In genomic region chr3:89795746-89796145, GRCm38 (mm10) we compare ENCODE assay signal across 12 mouse cellular contexts. TPM values are rescaled to one million over a fixed set of nuclear protein-coding genes. Genes with fewer than 3 reads are reported as not detected.
A peak's percentile ranks its signal among the peaks of the same experiment; 100 is the strongest.
DNase-seq lines count a peak whose midpoint lies in the region; ATAC-seq and TF ChIP-seq lines count a peak whose summit lies in the region.
"Had no signal": no experiment of that assay in that cellular context is flagged by ENCODE, and none has a peak within 500 bp of the region (broad histone marks: within the 10 kb centered on the region; RNA-seq: fewer than 3 reads in every experiment).

No protein-coding gene starts in this region.

- no peak; the same call in none of the 2 replicates for TF ChIP-seq RAD21 in CH12.LX (IDR thresholded peaks at IDR 0.05; ENCODE audit: low read depth, low read length)

- 0 out of 2 replicates have a peak, but pooled peaks cover 3% of the 10 kb centered on the region for H3K4me1 ChIP-seq in kidney, postnatal 0 days (replicated peaks; ENCODE audit: insufficient read depth, low read length)
- H3K4me1 ChIP-seq in CH12.LX (ENCODE audit: control insufficient read depth in 1 of 2, insufficient read depth in 2 of 2): peaks cover 4 to 26% of the 10 kb centered on the region in 2 experiments

- no peak overlapping the region for H3K4me3 ChIP-seq in kidney, postnatal 0 days (replicated peaks; ENCODE audit: low read depth, low read length)
- no peak overlapping the region for H3K4me3 ChIP-seq in CH12.LX (replicated peaks in 1 of 3; ENCODE audit: low read depth in 2 of 3, low read length in 2 of 3, poor library complexity in 1 of 3)
- H3K4me3 ChIP-seq: erythroblast, embryonic 14.5 days; limb, embryonic 10.5 days had no signal

- 77% methylated on average over 5 of the region's 5 CpGs for WGBS in kidney, postnatal 0 days

- no peaks in the 10 kb centered on the region for H3K36me3 ChIP-seq in kidney, postnatal 0 days (ENCODE audit: insufficient read depth, low read length)
- no peaks in the 10 kb centered on the region for H3K36me3 ChIP-seq in CH12.LX (replicated peaks in 1 of 2; ENCODE audit: control insufficient read depth in 1 of 2, insufficient read depth in 1 of 2, low read length in 1 of 2)
- H3K36me3 ChIP-seq: limb, embryonic 10.5 days had no signal

- no peak for TF ChIP-seq POLR2A in CH12.LX (IDR thresholded peaks at IDR 0.05; ENCODE audit: low read depth, low read length)

- H3K27ac ChIP-seq in kidney, postnatal 0 days: no peak overlapping the region
- H3K27ac ChIP-seq in CH12.LX (ENCODE audit: insufficient read depth, low read depth): no peak overlapping the region
- H3K27ac ChIP-seq: limb, embryonic 10.5 days had no signal

- H3K79me2 ChIP-seq in CH12.LX (replicated peaks; ENCODE audit: control insufficient read depth, extremely low read depth, insufficient read depth, poor library complexity, severe bottlenecking): no peaks in the 10 kb centered on the region

- H3K4me2 ChIP-seq in kidney, postnatal 0 days (ENCODE audit: low read length): no peak overlapping the region
- peak overlapping the region; percentile 5; the same call in 1 of the 2 replicates for H3K4me2 ChIP-seq in CH12.LX (ENCODE audit: insufficient read depth, low read depth, poor library complexity, severe bottlenecking)
- H3K4me2 ChIP-seq: heart, embryonic 11.5 days had no signal

- H3K9me3 ChIP-seq in kidney, postnatal 0 days (replicated peaks; ENCODE audit: low read length): no peaks in the 10 kb centered on the region
- peaks cover 2% of the 10 kb centered on the region for H3K9me3 ChIP-seq in CH12.LX (replicated peaks; ENCODE audit: low read length)
- H3K9me3 ChIP-seq: limb, embryonic 10.5 days had no signal

- H3K27me3 ChIP-seq in kidney, postnatal 0 days (ENCODE audit: insufficient read depth, low read length): no peaks in the 10 kb centered on the region
- no peaks in the 10 kb centered on the region for H3K27me3 ChIP-seq in CH12.LX (replicated peaks)

- no peak overlapping the region for H3K9ac ChIP-seq in kidney, postnatal 0 days (ENCODE audit: low read depth, low read length)
- H3K9ac ChIP-seq in CH12.LX (ENCODE audit: insufficient read depth, low read depth): no peak overlapping the region

- in situ Hi-C loops in CH12.LX (cut with MboI; ENCODE audit: low pct_ligation_motif_present, low pct_unique_long_range_greater_than_20kb, low sequenced_read_pairs): loop anchor here (10.0 to 25.0 kb wide), 2 partner anchors 167 to 279 kb away; partner anchors contain the start of genes Atp8b2 and Tpm3

- DNase-seq in kidney, postnatal 0 days (ENCODE audit: low spot score): peak; percentile 16
- DNase-seq in kidney, adult 8-10 months: no peak
- DNase-seq in CH12.LX (ENCODE audit: extremely low read depth): no peak
- DNase-seq in Muller cell, postnatal 12 days (ENCODE audit: inconsistent ontology term): peak; percentile 70
- DNase-seq in left cerebral cortex, adult 9 months (ENCODE audit: low spot score in 2 of 2): no peak
- DNase-seq in cerebellum, adult 9-11 months: no peak
- DNase-seq: cerebellum, postnatal 36 days had no signal

- no peak for TF ChIP-seq EP300 in CH12.LX (IDR thresholded peaks at IDR 0.05; ENCODE audit: low read length)

- dilution Hi-C loops in CH12.LX (cut with MboI; ENCODE audit: extremely low pct_ligation_motif_present, extremely low pct_unique_long_range_greater_than_20kb, low sequenced_read_pairs): no loop called here

- no peak for ATAC-seq in kidney, postnatal 0 days (replicated peaks; ENCODE audit: low FRiP score, low read depth)
- ATAC-seq in megakaryocyte, adult 5-6 weeks (ENCODE audit: poor library complexity, severe bottlenecking): 0 out of 2 replicates have a peak, but pooled peaks have one; percentile 12
- ATAC-seq: midbrain, embryonic 16.5 days had no signal

- TF ChIP-seq CTCF in kidney, postnatal 0 days (IDR thresholded peaks at IDR 0.05; ENCODE audit: low read depth): peak; percentile 41; the same call in 1 of the 2 replicates
- peak in 1 of 2 experiments; percentile 50; a peak in 2 of 4 replicates for TF ChIP-seq CTCF in CH12.LX (conservative IDR thresholded peaks at IDR 0.05 in 1 of 2, IDR thresholded peaks at IDR 0.05 in 1 of 2; ENCODE audit: low read depth in 2 of 2, low read length in 2 of 2)

TF ChIP-seq in CH12.LX, 34 proteins besides CTCF, POLR2A, EP300 and RAD21:
- no peak for TF ChIP-seq MEF2A (IDR thresholded peaks at IDR 0.05; ENCODE audit: borderline replicate concordance, low read depth, low read length)
- 0 out of 2 replicates have a peak, but pooled peaks have one; percentile 14 for TF ChIP-seq SMC3 (IDR thresholded peaks at IDR 0.05; ENCODE audit: low read depth, low read length)

RNA-seq across cellular contexts. Expression of gene Ube2q1, which starts 22.3 kb away (rescaled TPM):
- 11.3 and 13.2 TPM in 2 replicates for polyA plus RNA-seq in kidney, postnatal 0 days (2015; fragmentation: Nextera tagmentation; extraction: Ambion mirVana)
- 35.4 and 44.5 TPM in 2 replicates for total RNA-seq in CH12.LX (2012; rRNA removed)
- 59.4 and 61.7 TPM in 2 replicates for total RNA-seq in CH12.LX (2014; rRNA removed)
- 88.8 and 99.1 TPM in 2 replicates for polyA plus RNA-seq in CH12.LX (2012; ENCODE audit: insufficient read length, low read depth)
- total RNA-seq in megakaryocyte, adult 5-6 weeks (2015): 113 and 119 TPM in 2 replicates
- 133 and 138 TPM in 2 replicates for total RNA-seq in megakaryocyte, adult 5-6 weeks (2017)

RNA-seq across cellular contexts. Expression of gene Chrnb2, which starts 31.3 kb away (rescaled TPM):
- polyA plus RNA-seq in kidney, postnatal 0 days (2015; fragmentation: Nextera tagmentation; extraction: Ambion mirVana): 0.36 and 0.47 TPM in 2 replicates
- 0.59 and 0.63 TPM in 2 replicates for total RNA-seq in CH12.LX (2012; rRNA removed)
- 0.19 and 0.39 TPM in 2 replicates for total RNA-seq in CH12.LX (2014; rRNA removed)
- polyA plus RNA-seq in CH12.LX (2012; ENCODE audit: insufficient read length, low read depth): 1.3 TPM in 2 replicates
- total RNA-seq in megakaryocyte, adult 5-6 weeks (2015): 0.21 and 0.91 TPM in 2 replicates
- 0.49 and 0.51 TPM in 2 replicates for total RNA-seq in megakaryocyte, adult 5-6 weeks (2017)

RNA-seq across cellular contexts. Expression of gene She, which starts 35.4 kb away (rescaled TPM):
- 5.4 and 5.9 TPM in 2 replicates for polyA plus RNA-seq in kidney, postnatal 0 days (2015; fragmentation: Nextera tagmentation; extraction: Ambion mirVana)
- total RNA-seq in CH12.LX (2012; rRNA removed) (not detected in 2 replicates), CH12.LX (2014; rRNA removed) (not detected in 2 replicates)
- not detected in 2 replicates for polyA plus RNA-seq in CH12.LX (2012; ENCODE audit: insufficient read length, low read depth)
- total RNA-seq in megakaryocyte, adult 5-6 weeks (2015): not detected in 2 replicates
- not detected in 2 replicates for total RNA-seq in megakaryocyte, adult 5-6 weeks (2017)
- polyA plus RNA-seq: erythroblast, embryonic 14.5 days had no signal

Comparison
In these comparisons a context has a peak if more than half of its experiments do, and no peak if none do; other contexts are left out.
1. DNase-seq: peak in kidney, postnatal 0 days (single experiment) and Muller cell, postnatal 12 days (single experiment); none in kidney, adult 8-10 months (0 of 2), CH12.LX (single experiment), left cerebral cortex, adult 9 months (0 of 2) and cerebellum, adult 9-11 months (single experiment).